Mouse (Mus musculus): ENCODE data around the gene Rgs1.

The Rgs1 gene

DNA sequence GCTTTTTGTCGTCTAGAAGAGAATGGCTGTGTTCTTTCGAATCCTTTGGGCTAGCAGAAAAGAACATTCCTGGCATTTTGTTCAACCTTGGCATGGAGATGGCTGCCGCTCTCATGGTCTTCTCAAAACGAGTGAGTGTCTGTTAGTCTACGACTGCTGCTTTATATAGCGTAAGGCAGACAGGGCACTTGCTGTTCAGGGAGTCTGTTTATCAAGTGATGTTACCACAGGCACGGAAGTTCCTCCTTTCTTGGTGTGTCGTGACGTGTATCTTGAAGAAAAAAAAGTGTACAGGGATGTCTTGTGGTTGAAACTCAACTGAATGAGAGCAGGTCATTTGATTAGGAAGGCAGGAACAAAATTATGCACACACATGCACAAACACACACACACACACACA, at the start of gene Rgs1:
TSS of gene Rgs1 (minus strand) at position 320 of the 400 bp plus-strand sequence.
- DNase-seq (ENCODE audit: low spot score in 2 of 2) = no peak

DNA sequence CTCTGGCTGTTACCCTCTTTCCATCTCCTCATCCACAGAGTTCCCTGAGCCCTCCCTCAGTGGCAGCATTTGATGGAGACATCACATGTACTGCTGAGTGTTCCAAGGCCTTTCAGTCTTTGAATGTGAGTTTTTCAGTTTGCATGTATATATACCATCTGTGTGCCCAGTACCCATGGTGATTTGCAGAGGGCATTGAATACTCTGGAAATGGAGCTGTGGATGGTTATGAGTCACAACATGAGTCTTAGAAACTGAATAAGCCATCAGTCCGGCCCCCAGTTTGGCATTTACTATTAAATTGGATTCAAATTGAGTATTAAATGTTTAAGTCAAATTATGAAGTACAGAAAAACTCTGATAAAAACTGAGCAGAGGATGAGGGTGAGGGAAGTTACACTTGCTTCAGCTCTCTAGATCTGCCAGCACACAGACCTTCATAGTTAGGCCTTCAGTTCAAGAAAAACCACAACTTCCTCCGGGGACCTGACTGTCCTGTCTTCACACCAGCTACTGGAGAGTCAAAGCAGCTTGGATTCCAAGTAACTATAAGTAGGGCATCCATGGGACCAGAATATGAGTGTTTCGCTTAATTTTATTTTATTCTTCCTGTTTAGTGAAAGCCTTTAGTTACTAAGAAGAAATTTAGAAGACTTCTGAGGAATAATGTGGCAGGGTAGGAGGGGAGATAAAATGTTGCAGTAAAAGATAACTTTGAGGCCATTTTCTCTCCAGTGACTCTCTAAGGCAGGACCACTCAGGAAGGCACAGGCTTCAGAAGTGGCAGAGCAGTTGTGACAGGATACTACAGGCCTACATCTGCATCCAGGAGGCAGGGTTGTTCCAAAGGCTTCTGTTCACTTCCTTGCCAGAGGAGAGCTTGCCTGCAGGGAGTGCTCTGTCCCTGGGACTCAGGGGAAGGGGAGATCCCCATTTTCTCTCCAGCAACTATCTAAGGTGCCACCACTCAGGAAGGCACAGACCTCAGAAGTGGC, 34.3 kb upstream of the Rgs1 start:
- no peak for DNase-seq (ENCODE audit: low spot score in 2 of 2)

DNA sequence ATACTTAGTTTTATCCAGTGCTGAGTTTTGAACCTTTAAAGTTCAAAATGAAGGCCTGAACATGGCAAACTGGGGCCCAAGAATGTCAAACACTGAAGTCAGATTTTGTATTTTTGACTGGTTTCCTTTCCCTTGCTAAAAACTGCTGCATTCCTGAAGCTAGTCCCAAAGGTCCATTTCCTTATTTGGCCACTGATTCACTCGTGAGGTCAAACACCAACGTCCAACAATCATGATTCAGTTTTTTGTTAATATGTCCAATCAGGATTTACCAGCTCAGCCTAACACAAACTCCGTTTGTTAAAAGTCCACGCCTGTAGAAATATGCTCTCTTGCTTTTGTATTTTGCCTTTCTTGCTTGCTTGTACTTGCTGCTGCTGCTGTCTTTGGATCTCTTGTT, 31.0 kb upstream of the Rgs1 start:
- DNase-seq (ENCODE audit: low spot score in 2 of 2) = no peak

DNA sequence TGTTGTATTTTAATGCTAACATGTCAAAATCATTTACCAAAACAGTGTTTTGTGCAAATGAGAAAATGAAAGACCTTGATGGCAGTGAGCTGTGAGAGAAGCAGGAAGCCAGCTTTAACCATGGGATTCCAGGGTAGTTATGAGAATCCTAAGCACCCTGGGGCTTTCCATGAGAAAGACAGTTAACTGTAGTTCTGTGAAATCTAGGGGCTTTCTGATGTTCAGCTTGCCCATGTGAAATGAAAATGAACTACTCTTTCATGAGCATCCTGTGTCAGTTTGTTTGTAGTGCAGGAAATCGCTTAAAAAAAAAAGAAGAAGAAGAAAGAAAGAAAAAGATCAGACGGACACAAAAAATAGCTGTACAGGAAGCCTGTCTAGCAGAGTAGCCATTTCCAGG, 23.9 kb upstream of the Rgs1 start:
- DNase-seq (ENCODE audit: low spot score in 2 of 2) = no peak

GRCm38 (mm10) chr1:144269112-144269511, 20.1 kb upstream of the Rgs1 start:
- DNase-seq (ENCODE audit: low spot score in 2 of 2) = no peak

DNA sequence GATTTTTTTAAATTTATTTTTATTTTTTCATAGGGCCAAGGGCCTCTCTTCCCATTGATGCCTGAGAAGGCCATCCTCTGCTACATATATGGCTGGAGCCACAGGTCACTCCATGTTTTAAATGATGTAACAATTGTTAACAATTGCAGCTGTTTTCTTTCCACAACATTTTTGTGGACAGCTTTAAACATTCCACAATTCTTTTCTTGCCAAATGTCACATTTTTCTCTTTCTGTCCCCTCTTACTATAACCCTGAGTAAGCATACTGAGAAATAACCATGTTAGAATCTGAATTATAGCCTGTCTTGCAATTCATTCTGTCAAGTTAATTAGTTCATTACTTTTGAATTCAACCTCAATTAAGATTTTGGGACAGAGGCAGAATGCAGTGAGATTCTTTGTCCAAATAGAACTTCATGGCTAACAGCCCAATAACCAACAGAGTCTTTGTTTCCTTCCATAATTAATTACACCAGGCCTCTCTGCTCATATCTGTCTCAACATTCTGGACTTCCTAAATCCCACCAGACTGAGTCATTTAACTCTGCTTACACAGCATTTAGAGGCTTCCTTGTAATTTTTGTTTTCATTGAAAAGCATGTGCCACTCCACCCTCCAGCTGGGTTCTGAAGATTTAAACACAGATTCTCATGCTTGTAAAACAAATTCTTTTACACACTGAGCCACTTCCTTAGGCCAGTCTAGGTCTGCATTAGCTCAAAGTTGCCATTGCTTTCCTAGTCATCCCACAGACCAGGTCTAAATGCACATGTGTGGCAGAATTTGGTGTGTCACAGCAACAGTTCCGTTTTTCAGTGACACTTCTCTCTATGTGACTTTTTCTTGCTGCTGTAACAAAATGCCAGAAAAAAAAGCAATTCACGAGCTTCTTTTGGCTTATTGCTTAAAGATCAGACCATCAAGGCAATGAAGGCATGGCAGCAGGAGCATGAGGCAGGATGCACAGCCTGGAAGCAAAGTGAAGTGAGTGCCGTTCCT, 18.7 kb upstream of the Rgs1 start:
- no peak for DNase-seq (ENCODE audit: low spot score in 2 of 2)

GRCm38 (mm10) chr1:144264000-144264399, 15.0 kb upstream of the Rgs1 start:
- DNase-seq (ENCODE audit: low spot score in 2 of 2) = no peak

DNA sequence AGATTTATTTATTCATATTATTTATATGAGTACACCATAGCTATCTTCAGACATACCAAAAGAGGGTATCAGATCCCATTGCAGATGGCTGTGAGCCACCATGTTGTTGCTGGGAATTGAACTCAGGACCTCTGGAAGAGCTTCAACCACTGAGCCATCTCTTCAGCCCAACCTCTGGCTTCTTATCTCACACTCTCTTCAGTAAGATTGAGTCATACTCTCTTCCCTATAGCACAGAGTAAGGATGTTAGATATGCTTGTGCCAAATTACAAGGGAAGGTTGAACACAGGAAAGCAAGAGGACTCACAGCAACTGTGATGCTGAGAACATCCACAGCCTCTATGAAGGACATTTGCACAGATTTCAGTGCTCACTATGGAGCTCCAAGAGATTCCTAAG, 13.0 kb upstream of the Rgs1 start:
- DNase-seq (ENCODE audit: low spot score in 2 of 2) = no peak

GRCm38 (mm10) chr1:144258779-144259178, 9.7 kb upstream of the Rgs1 start:
- DNase-seq (ENCODE audit: low spot score in 2 of 2) = no peak

DNA sequence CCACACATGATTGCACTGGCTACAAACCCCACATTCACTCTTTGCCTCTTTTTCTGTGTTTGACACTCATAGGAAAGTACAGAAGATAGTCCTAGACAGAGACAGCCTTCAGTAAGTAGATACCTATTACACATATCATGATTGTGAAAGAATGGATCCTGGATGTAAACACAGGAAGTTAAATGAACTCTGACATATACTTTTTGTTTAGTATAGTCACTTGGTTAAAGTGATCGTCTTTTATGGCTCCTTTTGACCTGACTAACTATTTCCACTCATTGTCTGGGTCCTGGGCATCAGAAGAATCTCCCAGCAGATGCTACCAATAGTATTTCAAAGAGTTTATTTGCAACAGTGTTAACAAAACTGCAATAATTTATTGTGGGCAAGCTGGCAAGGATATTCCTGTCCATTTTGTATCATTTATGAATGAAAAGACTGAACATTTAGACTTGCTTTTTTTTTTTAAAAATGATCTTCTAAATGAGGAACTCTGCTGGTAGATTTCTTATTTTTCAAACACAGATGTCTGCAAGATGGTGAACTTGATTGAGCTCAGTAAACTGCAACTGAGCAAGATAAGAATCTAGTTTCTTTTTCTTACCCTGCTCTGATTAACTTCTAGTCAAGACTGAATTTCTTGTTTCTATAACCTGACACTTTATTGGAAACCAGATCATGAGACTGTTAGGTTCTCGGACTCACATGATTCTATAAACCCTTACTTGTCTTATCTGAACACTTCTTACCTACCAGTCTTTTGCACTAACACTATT, 7.7 kb upstream of the Rgs1 start:
- DNase-seq (ENCODE audit: low spot score in 2 of 2) = no peak

GRCm38 (mm10) chr1:144248206-144248605, 836 bp downstream of the Rgs1 start:
- DNase-seq (ENCODE audit: low spot score in 2 of 2) = no peak

GRCm38 (mm10) chr1:144247382-144247781, 1.7 kb downstream of the Rgs1 start:
- DNase-seq (ENCODE audit: low spot score in 2 of 2) = no peak

DNA sequence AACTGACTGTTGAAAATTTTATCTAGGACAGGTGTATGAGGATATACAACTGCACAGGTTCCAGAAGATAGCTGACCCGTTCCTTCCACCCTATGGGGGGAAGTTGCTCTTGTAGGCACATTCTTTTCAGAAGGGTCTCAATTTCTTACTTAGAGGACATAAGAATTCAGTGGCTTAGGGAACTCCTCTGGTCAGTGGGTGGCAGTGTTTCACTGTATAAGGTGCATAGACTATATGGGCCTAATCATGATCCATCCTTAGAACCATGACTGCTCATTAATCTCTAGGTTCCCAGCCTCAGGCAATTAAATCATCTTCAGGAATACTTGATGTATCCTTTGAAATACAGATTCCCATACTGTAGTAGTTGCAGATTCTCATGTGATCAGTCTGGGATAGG, 5.5 kb downstream of the Rgs1 start:
- no peak for DNase-seq (ENCODE audit: low spot score in 2 of 2)

DNA sequence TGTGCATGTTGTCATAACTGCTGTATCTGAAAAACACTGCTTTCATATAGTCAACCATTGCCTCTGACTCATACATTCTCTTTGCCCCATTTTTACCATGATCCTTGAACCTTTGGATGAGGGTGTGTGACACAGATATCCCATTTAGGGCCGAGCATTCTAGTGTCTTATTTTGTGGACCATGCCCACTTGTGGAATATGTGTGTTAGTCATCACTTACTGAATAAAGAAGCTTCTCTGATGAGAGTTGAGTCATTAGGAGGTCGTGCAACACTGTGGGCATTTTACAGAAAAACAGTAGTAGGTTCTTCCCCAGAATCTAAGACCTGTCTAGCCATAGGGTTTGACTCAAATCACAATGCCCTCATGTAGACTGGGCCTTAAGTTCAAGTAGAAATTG, 9.8 kb downstream of the Rgs1 start:
- no peak for DNase-seq (ENCODE audit: low spot score in 2 of 2)

DNA sequence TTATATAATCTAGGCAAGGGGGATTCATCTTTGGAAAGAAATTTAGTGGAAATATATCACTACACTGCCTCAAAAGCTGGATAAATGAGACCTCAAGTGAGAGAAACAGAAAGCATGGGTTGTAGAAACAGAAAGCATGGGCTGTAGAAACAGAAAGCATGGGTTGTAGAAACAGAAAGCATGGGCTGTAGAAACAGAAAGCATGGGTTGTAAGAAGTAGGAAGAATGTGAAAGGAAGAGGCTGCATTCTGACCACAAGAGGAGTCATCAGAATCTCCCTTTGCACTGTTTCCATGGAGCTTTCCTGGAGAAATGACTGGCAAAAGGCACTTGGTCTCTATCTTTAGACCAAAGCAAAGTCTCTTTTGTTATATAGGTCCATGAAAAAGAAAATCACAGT, 33.8 kb downstream of the Rgs1 start:
- DNase-seq (ENCODE audit: low spot score in 2 of 2) = no peak

GRCm38 (mm10) chr1:144210912-144211311, 38.1 kb downstream of the Rgs1 start:
- DNase-seq (ENCODE audit: low spot score in 2 of 2) = no peak

DNA sequence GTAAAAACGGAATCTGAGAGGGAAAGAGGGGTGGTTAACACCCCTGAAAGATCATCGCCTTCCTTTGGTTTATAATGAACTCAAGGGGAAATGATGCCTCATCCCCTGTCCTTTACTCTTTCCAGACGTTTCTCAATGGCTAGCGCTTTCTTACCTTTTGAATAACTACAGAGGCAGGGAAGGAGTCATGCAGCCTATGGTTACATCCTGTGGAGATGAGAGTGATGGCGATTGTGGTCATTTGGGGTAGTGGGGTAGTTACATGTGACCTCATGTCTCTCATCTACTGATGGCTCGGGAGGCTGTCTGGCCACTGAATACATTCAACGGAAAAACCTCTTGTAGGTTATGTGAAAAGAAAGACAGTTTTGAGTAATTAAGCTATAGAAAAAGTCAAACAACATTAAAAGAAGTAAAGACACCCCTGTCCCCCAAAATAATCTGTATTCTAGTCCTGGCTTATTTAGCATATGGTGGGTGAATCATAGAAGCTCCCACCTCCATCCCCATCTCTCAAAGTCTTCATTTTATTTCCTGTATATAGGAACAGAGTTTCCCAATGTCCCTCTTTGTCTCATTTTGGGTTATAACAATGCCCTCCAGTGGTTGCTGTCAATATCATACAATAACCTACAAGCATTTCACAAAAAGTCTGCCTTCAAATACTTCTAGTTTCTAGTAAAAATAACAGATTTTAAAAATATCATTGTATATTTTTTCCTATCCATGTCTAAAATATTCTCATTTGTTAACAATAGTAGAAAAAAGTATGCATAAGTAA, 42.6 kb downstream of the Rgs1 start:
- DNase-seq (ENCODE audit: low spot score in 2 of 2) = no peak

- no peak for DNase-seq (ENCODE audit: low spot score in 2 of 2)
Observed at GRCm38 (mm10) chr1:144204766-144205165, 44.3 kb downstream of the Rgs1 start.

- DNase-seq (ENCODE audit: low spot score in 2 of 2) = no peak
Observed at GRCm38 (mm10) chr1:144202939-144203338, 46.1 kb downstream of the Rgs1 start.

- no peak for DNase-seq (ENCODE audit: low spot score in 2 of 2)
Observed at GRCm38 (mm10) chr1:144200496-144200895, 48.5 kb downstream of the Rgs1 start.

DNA sequence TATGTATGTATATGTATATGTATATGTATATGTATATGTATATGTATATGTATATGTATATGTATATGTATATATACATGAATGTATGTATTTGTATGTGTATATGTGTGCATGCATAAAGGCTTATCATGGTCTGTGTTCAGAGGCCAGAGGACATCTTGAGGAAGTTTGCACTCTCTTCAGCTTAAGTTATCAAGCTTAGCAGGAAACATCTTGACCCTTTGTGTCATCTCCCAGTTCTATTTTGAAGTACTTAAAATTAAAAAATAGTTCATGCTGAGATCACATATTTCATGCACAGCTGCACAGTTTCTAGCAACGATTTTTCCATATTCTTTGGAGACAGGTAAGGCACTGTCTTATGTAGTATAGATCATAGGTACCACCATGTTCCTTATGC, 49.5 kb downstream of the Rgs1 start:
- DNase-seq (ENCODE audit: low spot score in 2 of 2) = no peak

Data from urinary bladder, postnatal 4 days (tissue).